Mouse (Mus musculus) heart, embryonic 15.5 days (tissue): Measurements from ENCODE around the gene Rpl6. TPM values are rescaled to one million over a fixed set of nuclear protein-coding genes. Genes with fewer than 3 reads are reported as not detected.
"Not testable (repeated sequence)": the region's sequence is repeated elsewhere in the genome, so short reads cannot be mapped to it uniquely, and the experiment has no call there.

Experiments used
- ATAC-seq: fragments of 200-750 bp; cut with Nextera tagmentation; replicated peaks from 2 replicates; pipeline ENCODE4 v1.8.0; 2017; ENCODE audit warnings: low read depth, moderate TSS enrichment; ENCODE audit not compliant: insufficient number of reproducible peaks, insufficient read depth, low FRiP score
- H3K27ac ChIP-seq: fragments of 300-500 bp; sonication (generic); 2 replicates; pipeline ENCODE4 v1.5.1; 2015; ENCODE audit warnings: mild to moderate bottlenecking, inconsistent platforms
- H3K27me3 ChIP-seq: fragments of 300-500 bp; sonication (generic); 2 replicates; pipeline ENCODE4 v1.6.1; 2015; ENCODE audit warnings: inconsistent platforms
- H3K36me3 ChIP-seq: fragments of 300-500 bp; sonication (generic); 2 replicates; pipeline ENCODE4 v1.6.1; 2015; ENCODE audit warnings: mild to moderate bottlenecking, inconsistent platforms
- H3K4me1 ChIP-seq: fragments of 300-500 bp; sonication (generic); replicated peaks from 2 replicates; pipeline ENCODE4 v1.6.1; 2015; ENCODE audit warnings: inconsistent platforms
- H3K4me2 ChIP-seq: fragments of 300-500 bp; sonication (generic); 2 replicates; pipeline ENCODE4 v1.6.1; 2015; ENCODE audit warnings: inconsistent platforms, mild to moderate bottlenecking, moderate library complexity
- H3K4me3 ChIP-seq: fragments of 300-500 bp; sonication (generic); 2 replicates; pipeline ENCODE4 v1.5.1; 2015; ENCODE audit warnings: mild to moderate bottlenecking, inconsistent platforms
- H3K9ac ChIP-seq: fragments of 300-500 bp; sonication (generic); 2 replicates; pipeline ENCODE4 v1.6.1; 2015; ENCODE audit warnings: mild to moderate bottlenecking, inconsistent platforms
- H3K9me3 ChIP-seq: fragments of 300-500 bp; sonication (generic); replicated peaks from 2 replicates; pipeline ENCODE4 v1.6.1; 2016; ENCODE audit warnings: inconsistent platforms
- WGBS: fragments of 180-500 bp; shearing (Covaris S2); methylation state at CpG from one replicate; pipeline ENCODE4 v1.1.7; 2015; ENCODE audit warnings: mixed read lengths; 5-methylcytosine and 5-hydroxymethylcytosine counted together
- polyA plus RNA-seq: library from polyadenylated mRNA; unstranded; fragments of >200 nt; fragmentation: Nextera tagmentation; extraction: Ambion mirVana; gene quantifications from 2 replicates; pipeline ENCODE4 v1.2.1, GENCODE M21; 2015

Rpl6 gene
- polyA plus RNA-seq, 1 experiment from 2014 or later: 339 TPM

GRCm38 (mm10) chr5:121197337-121197736 is 6.9 kb upstream of the Rpl6 start:
- 63% methylated on average over 2 of the region's 2 CpGs for WGBS

GRCm38 (mm10) chr5:121198376-121198775 is 5.9 kb upstream of the Rpl6 start:
- WGBS: 72% methylated on average over 5 of the region's 5 CpGs
- Histone ChIP-seq H3K4me2 (no peak overlapping the region), H3K9me3 (no peaks in the 10 kb centered on the region), H3K27ac (no peak overlapping the region), H3K27me3 (no peaks in the 10 kb centered on the region), H3K4me1 (no peaks in the 10 kb centered on the region), H3K9ac (no peak overlapping the region), H3K36me3 (no peaks in the 10 kb centered on the region), H3K4me3 (no peak overlapping the region)
- no peak for ATAC-seq

More at GRCm38 (mm10) chr5:121197337-121197736, 6.9 kb upstream of the Rpl6 start:
- Histone ChIP-seq H3K9ac (no peak overlapping the region), H3K4me1 (no peaks in the 10 kb centered on the region), H3K9me3 (no peaks in the 10 kb centered on the region), H3K36me3 (no peaks in the 10 kb centered on the region), H3K4me3 (no peak overlapping the region), H3K27me3 (no peaks in the 10 kb centered on the region), H3K27ac (no peak overlapping the region), H3K4me2 (no peak overlapping the region)
- ATAC-seq: no peak

GRCm38 (mm10) chr5:121201739-121202138 is 2.5 kb upstream of the Rpl6 start:
- no peak overlapping the region for H3K4me3 ChIP-seq
- no peaks in the 10 kb centered on the region for H3K9me3 ChIP-seq
- H3K36me3 ChIP-seq: peaks cover 13% of the 10 kb centered on the region
- H3K27me3 ChIP-seq: no peaks in the 10 kb centered on the region
- H3K27ac ChIP-seq: no peak overlapping the region
- ATAC-seq: no peak
- H3K9ac ChIP-seq: no peak overlapping the region
- 39% methylated on average over 3 of the region's 3 CpGs for WGBS
- no peak overlapping the region for H3K4me2 ChIP-seq
- peaks cover 15% of the 10 kb centered on the region for H3K4me1 ChIP-seq

GRCm38 (mm10) chr5:121202467-121202866 is 1.8 kb upstream of the Rpl6 start:
- H3K9ac ChIP-seq: no peak overlapping the region
- no peaks in the 10 kb centered on the region for H3K9me3 ChIP-seq
- WGBS: 80% methylated on average over 1 of the region's 1 CpGs
- no peak for ATAC-seq
- no peak overlapping the region for H3K4me2 ChIP-seq
- no peak overlapping the region for H3K4me3 ChIP-seq
- H3K36me3 ChIP-seq: peaks cover 20% of the 10 kb centered on the region
- peaks cover 17% of the 10 kb centered on the region for H3K4me1 ChIP-seq
- no peaks in the 10 kb centered on the region for H3K27me3 ChIP-seq
- H3K27ac ChIP-seq: no peak overlapping the region

- peaks cover 50% of the 10 kb centered on the region for H3K36me3 ChIP-seq
- peak overlapping the region; percentile 83 for H3K4me2 ChIP-seq
- H3K9ac ChIP-seq: peak overlapping the region; percentile 99
- peak overlapping the region; percentile 98 for H3K4me3 ChIP-seq
- H3K27me3 ChIP-seq, H3K27ac ChIP-seq, H3K9me3 ChIP-seq, ATAC-seq: not testable (repeated sequence)
- H3K4me1 ChIP-seq: peaks cover 22% of the 10 kb centered on the region
- 62% methylated on average over 8 of the region's 10 CpGs for WGBS
These were observed 1.4 kb downstream of the Rpl6 start for GRCm38 (mm10) chr5:121205537-121206130.

- Histone ChIP-seq H3K4me1 (peaks cover 22% of the 10 kb centered on the region), H3K4me3 (peak overlapping the region; percentile 98; the same call in 1 of the 2 replicates), H3K27me3 (no peaks in the 10 kb centered on the region), H3K36me3 (peaks cover 57% of the 10 kb centered on the region), H3K4me2 (peak overlapping the region; percentile 83), H3K27ac (no peak overlapping the region), H3K9me3 (no peaks in the 10 kb centered on the region), H3K9ac (peak overlapping the region; percentile 99)
- 78% methylated on average over 9 of the region's 9 CpGs for WGBS
- ATAC-seq: no peak
These were observed 2.3 kb downstream of the Rpl6 start for GRCm38 (mm10) chr5:121206540-121206939.

- WGBS: 65% methylated on average over 3 of the region's 3 CpGs
- Histone ChIP-seq H3K9me3 (no peaks in the 10 kb centered on the region), H3K4me3 (no peak overlapping the region), H3K36me3 (peaks cover 60% of the 10 kb centered on the region), H3K4me2 (0 out of 2 replicates have a peak overlapping the region, but pooled peaks have one; percentile 83), H3K27ac (no peak overlapping the region), H3K4me1 (peaks cover 22% of the 10 kb centered on the region), H3K27me3 (no peaks in the 10 kb centered on the region), H3K9ac (no peak overlapping the region)
- no peak for ATAC-seq
These were observed 2.7 kb downstream of the Rpl6 start for GRCm38 (mm10) chr5:121206984-121207383.

GRCm38 (mm10) chr5:121209755-121210600 is 5.7 kb downstream of the Rpl6 start:
- no peak for ATAC-seq
- Histone ChIP-seq H3K36me3 (peaks cover 71% of the 10 kb centered on the region), H3K4me3 (no peak overlapping the region), H3K27ac (no peak overlapping the region), H3K9ac (no peak overlapping the region), H3K9me3 (no peaks in the 10 kb centered on the region), H3K4me2 (no peak overlapping the region), H3K27me3 (no peaks in the 10 kb centered on the region), H3K4me1 (peaks cover 19% of the 10 kb centered on the region)
- 88% methylated on average over 9 of the region's 9 CpGs for WGBS

- Histone ChIP-seq H3K36me3 (peaks cover 69% of the 10 kb centered on the region), H3K4me1 (peaks cover 18% of the 10 kb centered on the region), H3K27ac (no peak overlapping the region), H3K4me2 (no peak overlapping the region), H3K9me3 (no peaks in the 10 kb centered on the region), H3K9ac (no peak overlapping the region), H3K27me3 (no peaks in the 10 kb centered on the region), H3K4me3 (no peak overlapping the region)
- WGBS: 74% methylated on average over 1 of the region's 1 CpGs
- ATAC-seq: no peak
These were observed 6.3 kb downstream of the Rpl6 start for GRCm38 (mm10) chr5:121210601-121210924.

GRCm38 (mm10) chr5:121212108-121212507 is 7.8 kb downstream of the Rpl6 start:
- Histone ChIP-seq H3K27ac (no peak overlapping the region), H3K4me1 (peaks cover 7% of the 10 kb centered on the region), H3K27me3 (no peaks in the 10 kb centered on the region), H3K4me2 (no peak overlapping the region), H3K36me3 (peaks cover 54% of the 10 kb centered on the region), H3K9me3 (no peaks in the 10 kb centered on the region), H3K9ac (no peak overlapping the region), H3K4me3 (no peak overlapping the region)
- no peak for ATAC-seq
- 88% methylated on average over 6 of the region's 6 CpGs for WGBS

GRCm38 (mm10) chr5:121214707-121215106 is 10.4 kb downstream of the Rpl6 start:
- no peak for ATAC-seq
- no peak overlapping the region for H3K4me3 ChIP-seq
- H3K27me3 ChIP-seq: no peaks in the 10 kb centered on the region
- no peaks in the 10 kb centered on the region for H3K4me1 ChIP-seq
- no peak overlapping the region for H3K27ac ChIP-seq
- no peak overlapping the region for H3K4me2 ChIP-seq
- H3K36me3 ChIP-seq: peaks cover 28% of the 10 kb centered on the region
- 41% methylated on average over 7 of the region's 7 CpGs for WGBS
- no peak overlapping the region for H3K9ac ChIP-seq
- no peaks in the 10 kb centered on the region for H3K9me3 ChIP-seq
